Mouse (Mus musculus) left cerebral cortex, adult 18-20 months (tissue): ENCODE results near the gene Dpyd. TPM values are rescaled to one million over a fixed set of nuclear protein-coding genes. Genes with fewer than 3 reads are reported as not detected.

Experiments used
- DNase-seq, 2 experiments: peaks; one replicate each; pipeline ENCODE4 v3.0.0; 2021 to 2022; ENCODE audit warnings: low spot score in 2 of 2, mixed read lengths in 1 of 2
- long read RNA-seq, 2 experiments: library from polyadenylated mRNA; stranded (forward); transcript quantifications; one replicate each; pipeline ENCODE4 v2.0.0; 2021
- total RNA-seq, 2 experiments: library from RNA; stranded (reverse); gene quantifications; 2 replicates each; pipeline ENCODE4 v1.2.3; 2021

Gene Dpyd
- total RNA-seq, result 10 to 100 TPM in 1 of 2 experiments, 1 to 10 TPM in 1; 9.1 to 12.5 TPM
- long read RNA-seq, experiment 1, full-length matches to known transcripts, result 1 of 1 reads
- long read RNA-seq, experiment 1, partial matches to known transcripts, result 0 of 1 reads
- long read RNA-seq, experiment 1, other reads (novel, unspliced or antisense), result 0 of 1 reads
- long read RNA-seq, experiment 2, full-length matches to known transcripts, result 2 of 3 reads
- long read RNA-seq, experiment 2, partial matches to known transcripts, result 0 of 3 reads
- long read RNA-seq, experiment 2, other reads (novel, unspliced or antisense), result 1 of 3 reads

- DNase-seq, result peak; percentile 51 to 56
Observed at GRCm38 (mm10) chr3:118561554-118562310, at the start of gene Dpyd. Gene Dpyd, plus strand, starts transcription at chr3:118562129.

GRCm38 (mm10) chr3:118537676-118538075 lies 24.3 kb upstream of the Dpyd start:
- DNase-seq, result no peak

- no peak for DNase-seq
Observed at GRCm38 (mm10) chr3:118541766-118542165, 20.2 kb upstream of the Dpyd start.

- DNase-seq, result no peak
Observed at GRCm38 (mm10) chr3:118547551-118548210, 14.2 kb upstream of the Dpyd start.

GRCm38 (mm10) chr3:118557605-118558004 lies 4.3 kb upstream of the Dpyd start:
- DNase-seq, result no peak

GRCm38 (mm10) chr3:118559936-118560335 lies 2.0 kb upstream of the Dpyd start:
- no peak for DNase-seq

- no peak for DNase-seq
Observed at GRCm38 (mm10) chr3:118562311-118562671, 362 bp downstream of the Dpyd start.

- no peak for DNase-seq
Observed at GRCm38 (mm10) chr3:118566779-118567178, 4.8 kb downstream of the Dpyd start.

GRCm38 (mm10) chr3:118570197-118570596 lies 8.3 kb downstream of the Dpyd start:
- DNase-seq, result no peak

GRCm38 (mm10) chr3:118590559-118590958 lies 28.6 kb downstream of the Dpyd start:
- DNase-seq, result no peak

GRCm38 (mm10) chr3:118594864-118595263 lies 32.9 kb downstream of the Dpyd start:
- DNase-seq, result no peak

GRCm38 (mm10) chr3:118595693-118596092 lies 33.8 kb downstream of the Dpyd start:
- no peak for DNase-seq

- DNase-seq, result no peak
Observed at GRCm38 (mm10) chr3:118601689-118602640, 40.0 kb downstream of the Dpyd start.

GRCm38 (mm10) chr3:118608708-118609107 lies 46.8 kb downstream of the Dpyd start:
- DNase-seq, result no peak

GRCm38 (mm10) chr3:118626455-118627375 lies 64.8 kb downstream of the Dpyd start:
- DNase-seq, result no peak

- DNase-seq, result no peak
Observed at GRCm38 (mm10) chr3:118629737-118630136, 67.8 kb downstream of the Dpyd start.

GRCm38 (mm10) chr3:118646024-118646570 lies 84.2 kb downstream of the Dpyd start:
- no peak for DNase-seq

GRCm38 (mm10) chr3:118663987-118664692 lies 102.2 kb downstream of the Dpyd start:
- DNase-seq, result no peak
